Comparison of ENCODE assay signal across 34 mouse cellular contexts in genomic region chr19:15127122-15127521, GRCm38 (mm10).
A peak's percentile ranks its signal among the peaks of the same experiment; 100 is the strongest.
DNase-seq lines count a peak whose midpoint lies in the region; ATAC-seq lines count a peak whose summit lies in the region.
"Had no signal": no experiment of that assay in that cellular context is flagged by ENCODE, and none has a peak within 500 bp of the region (broad histone marks: within the 10 kb centered on the region; RNA-seq: fewer than 3 reads in every experiment).

No protein-coding gene starts in this region.

- no peaks in the 10 kb centered on the region for H3K4me1 ChIP-seq in embryonic facial prominence, embryonic 11.5 days (ENCODE audit: control insufficient read depth, insufficient read depth, low read length)
- no peaks in the 10 kb centered on the region for H3K4me1 ChIP-seq in heart, embryonic 12.5 days (replicated peaks)
- H3K4me1 ChIP-seq: heart, embryonic 15.5 days; hindbrain, embryonic 12.5 days; midbrain, embryonic 10.5 days; neural tube, embryonic 12.5 days had no signal

- H3K4me2 ChIP-seq in embryonic facial prominence, embryonic 11.5 days (ENCODE audit: low read depth, low read length), result no peak overlapping the region
- no peak overlapping the region for H3K4me2 ChIP-seq in heart, embryonic 12.5 days
- H3K4me2 ChIP-seq: heart, embryonic 15.5 days; hindbrain, embryonic 12.5 days; lung, embryonic 14.5 days; neural tube, embryonic 12.5 days had no signal

- H3K27me3 ChIP-seq in embryonic facial prominence, embryonic 11.5 days (ENCODE audit: control insufficient read depth, insufficient read depth, low read length), result no peaks in the 10 kb centered on the region
- no peaks in the 10 kb centered on the region for H3K27me3 ChIP-seq in heart, embryonic 12.5 days (replicated peaks)
- H3K27me3 ChIP-seq: CH12.LX; heart, embryonic 15.5 days; hindbrain, embryonic 12.5 days; neural tube, embryonic 12.5 days had no signal

- no peak overlapping the region for H3K4me3 ChIP-seq in embryonic facial prominence, embryonic 11.5 days (ENCODE audit: low read depth, low read length)
- no peak overlapping the region for H3K4me3 ChIP-seq in heart, embryonic 12.5 days
- H3K4me3 ChIP-seq: gastrocnemius, adult 2 months; heart, adult 2 months; heart, embryonic 15.5 days; hindbrain, embryonic 12.5 days; midbrain, embryonic 10.5 days; myocyte; neural tube, embryonic 12.5 days had no signal

- peak; percentile 52; the same call in 1 of the 2 replicates for ATAC-seq in frontal cortex, adult (ENCODE audit: low TSS enrichment)
- no peak for ATAC-seq in embryonic facial prominence, embryonic 11.5 days (replicated peaks; ENCODE audit: insufficient number of reproducible peaks, low FRiP score, low TSS enrichment, low read depth)
- ATAC-seq in heart, embryonic 12.5 days (ENCODE audit: insufficient number of reproducible peaks, low FRiP score), result no peak
- ATAC-seq: intestine, postnatal 0 days; Patski had no signal

- no peaks in the 10 kb centered on the region for H3K9me3 ChIP-seq in embryonic facial prominence, embryonic 11.5 days (replicated peaks; ENCODE audit: control insufficient read depth, low read length)
- no peaks in the 10 kb centered on the region for H3K9me3 ChIP-seq in heart, embryonic 12.5 days (replicated peaks)
- H3K9me3 ChIP-seq: heart, embryonic 15.5 days; hindbrain, embryonic 12.5 days; midbrain, embryonic 10.5 days; neural tube, embryonic 12.5 days had no signal

- H3K9ac ChIP-seq in embryonic facial prominence, embryonic 11.5 days (replicated peaks; ENCODE audit: low read length), result no peak overlapping the region
- no peak overlapping the region for H3K9ac ChIP-seq in heart, embryonic 12.5 days
- H3K9ac ChIP-seq: heart, embryonic 15.5 days; hindbrain, embryonic 12.5 days; liver, embryonic 14.5 days; lung, embryonic 14.5 days; neural tube, embryonic 12.5 days had no signal

- no peak overlapping the region for H3K27ac ChIP-seq in embryonic facial prominence, embryonic 11.5 days (replicated peaks; ENCODE audit: low read depth, low read length)
- no peak overlapping the region for H3K27ac ChIP-seq in heart, embryonic 12.5 days (ENCODE audit: poor library complexity, severe bottlenecking)
- H3K27ac ChIP-seq: gastrocnemius, adult 2 months; heart, adult 2 months; heart, embryonic 15.5 days; hindbrain, embryonic 12.5 days; liver, embryonic 14.5 days; midbrain, embryonic 10.5 days; neural tube, embryonic 12.5 days had no signal

- WGBS in embryonic facial prominence, embryonic 11.5 days, result 35% methylated on average over 4 of the region's 4 CpGs
- WGBS in heart, embryonic 12.5 days, result 38% methylated on average over 4 of the region's 4 CpGs

- H3K36me3 ChIP-seq in embryonic facial prominence, embryonic 11.5 days (replicated peaks; ENCODE audit: control insufficient read depth, insufficient read depth, low read depth, low read length), result no peaks in the 10 kb centered on the region
- no peaks in the 10 kb centered on the region for H3K36me3 ChIP-seq in heart, embryonic 12.5 days
- H3K36me3 ChIP-seq: heart, embryonic 15.5 days; hindbrain, embryonic 12.5 days; midbrain, embryonic 10.5 days; neural tube, embryonic 12.5 days had no signal

- DNase-seq in frontal cortex, postnatal 14 days (ENCODE audit: low spot score in 2 of 2), result no peak
- DNase-seq in MN1 (ENCODE audit: low spot score) (peak; percentile 13), R1 (ENCODE audit: low read depth, low spot score) (peak; percentile 12)
- peak; percentile 38 for DNase-seq in embryonic facial prominence, embryonic 11.5 days (ENCODE audit: low spot score)
- no peak for DNase-seq in adrenal gland, postnatal 14 days
- no peak for DNase-seq in layer of hippocampus, adult 9-10 months (ENCODE audit: low spot score)
- DNase-seq: adrenal gland, postnatal 36 days; B cell, adult 2 months; cerebellum, adult 8-10 months; cerebellum, postnatal 25 days; gastrocnemius, adult 2 months; heart, adult 2 months; heart, postnatal 36 days; kidney, adult 9 months; kidney, postnatal 10 days; layer of hippocampus, adult 9-11 months; left cerebral cortex, postnatal 4 days; liver; lung, embryonic 14.5 days; lung, postnatal 14 days; right cerebral cortex, adult 18-20 months; spleen, adult 18-20 months; thymus, postnatal 14 days had no signal

Comparison
In these comparisons a context has a peak if more than half of its experiments do, and no peak if none do; other contexts are left out.
1. DNase-seq: peak in MN1 (single experiment), R1 (single experiment) and embryonic facial prominence, embryonic 11.5 days (single experiment); none in frontal cortex, postnatal 14 days (0 of 2), adrenal gland, postnatal 14 days (single experiment) and layer of hippocampus, adult 9-10 months (single experiment).